23 mouse cellular contexts compared by ENCODE assay signal in the genomic region with DNA sequence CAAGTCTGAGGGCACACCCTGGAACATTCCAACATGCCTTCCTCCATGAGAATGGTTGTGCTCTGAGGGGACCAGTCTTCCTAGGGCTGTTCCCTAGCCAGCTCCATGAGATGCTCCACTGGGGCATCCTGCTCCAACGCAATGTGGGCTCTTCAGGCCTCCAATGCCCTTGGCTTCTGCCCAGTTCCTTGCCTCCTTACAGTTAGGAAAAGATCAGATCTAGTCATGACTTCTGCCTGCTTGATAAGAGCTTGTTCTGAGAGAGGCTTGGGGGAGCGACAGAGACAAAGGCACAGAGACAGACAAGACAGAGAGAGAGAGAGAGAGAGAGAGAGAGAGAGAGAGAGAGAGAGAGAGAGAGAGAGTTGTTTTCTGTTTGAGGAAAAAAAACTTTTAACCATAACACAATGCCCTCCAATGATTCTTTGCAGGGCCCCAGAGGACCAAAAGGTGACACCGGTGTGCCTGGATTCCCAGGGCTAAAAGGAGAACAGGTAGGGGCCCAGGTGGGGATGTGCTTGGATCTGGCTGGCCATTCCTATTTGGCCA.
DNase-seq lines count a peak whose midpoint lies in the region; ATAC-seq and TF ChIP-seq lines count a peak whose summit lies in the region.
"Had no signal": no experiment of that assay in that cellular context is flagged by ENCODE, and none has a peak within 500 bp of the region (broad histone marks: within the 10 kb centered on the region; RNA-seq: fewer than 3 reads in every experiment).

No protein-coding gene starts in this region.

- no peak for TF ChIP-seq CTCF in gastrocnemius, adult 2 months (IDR thresholded peaks at IDR 0.05)
- no peak for TF ChIP-seq CTCF in MEL (IDR thresholded peaks at IDR 0.05 in 2 of 3, conservative IDR thresholded peaks at IDR 0.05 in 1 of 3; ENCODE audit: control insufficient read depth in 1 of 3, insufficient read depth in 1 of 3, low read depth in 2 of 3, low read length in 3 of 3, poor library complexity in 1 of 3, severe bottlenecking in 1 of 3)

- no peak for TF ChIP-seq RAD21 in MEL (IDR thresholded peaks at IDR 0.05; ENCODE audit: low read depth, low read length)

- peak; percentile 51 for ATAC-seq in megakaryocyte-erythroid progenitor cell, adult 5-6 weeks (replicated peaks; ENCODE audit: low FRiP score, low TSS enrichment, poor library complexity, severe bottlenecking)
- no peak for ATAC-seq in forebrain, embryonic 11.5 days (replicated peaks; ENCODE audit: low FRiP score)
- ATAC-seq: forebrain, embryonic 14.5 days; forebrain, embryonic 16.5 days; Patski had no signal

- peaks cover 0 to 33% of the 10 kb centered on the region in 2 experiments; a peak in 2 of 4 replicates for H3K36me3 ChIP-seq in MEL (ENCODE audit: control insufficient read depth in 1 of 2, insufficient read depth in 2 of 2, low read length in 2 of 2)
- no peaks in the 10 kb centered on the region for H3K36me3 ChIP-seq in forebrain, embryonic 11.5 days (ENCODE audit: control insufficient read depth, insufficient read depth, low read length)
- H3K36me3 ChIP-seq: embryonic facial prominence, embryonic 10.5 days; embryonic facial prominence, embryonic 12.5 days; forebrain, embryonic 12.5 days; G1E had no signal

- no peak for TF ChIP-seq POLR2A in MEL (IDR thresholded peaks at IDR 0.05; ENCODE audit: control insufficient read depth in 1 of 2, insufficient read depth in 1 of 2, low read depth in 1 of 2, low read length in 2 of 2, poor library complexity in 1 of 2)

- WGBS in forebrain, embryonic 11.5 days, result 91% methylated on average over 3 of the region's 3 CpGs

- no peak overlapping the region for H3K27ac ChIP-seq in gastrocnemius, adult 2 months
- peak overlapping the region; percentile 31; the same call in 1 of the 2 replicates for H3K27ac ChIP-seq in MEL (ENCODE audit: control insufficient read depth, low read depth, low read length)
- H3K27ac ChIP-seq in forebrain, embryonic 11.5 days (ENCODE audit: low read depth, low read length), result no peak overlapping the region
- H3K27ac ChIP-seq: embryonic facial prominence, embryonic 10.5 days; embryonic facial prominence, embryonic 12.5 days; forebrain, embryonic 12.5 days had no signal

- H3K27me3 ChIP-seq in MEL (ENCODE audit: control insufficient read depth in 1 of 2, insufficient read depth in 2 of 2, low read length in 2 of 2), result no peaks in the 10 kb centered on the region
- no peaks in the 10 kb centered on the region for H3K27me3 ChIP-seq in forebrain, embryonic 11.5 days (ENCODE audit: control insufficient read depth, insufficient read depth, low read length)
- H3K27me3 ChIP-seq: CH12.LX; embryonic facial prominence, embryonic 12.5 days; forebrain, embryonic 12.5 days; Patski had no signal

- H3K79me2 ChIP-seq in MEL (ENCODE audit: control insufficient read depth, insufficient read depth, low read length, poor library complexity), result no peaks in the 10 kb centered on the region

- no peak overlapping the region for H3K4me2 ChIP-seq in forebrain, embryonic 11.5 days (ENCODE audit: low read depth, low read length, severe bottlenecking)
- H3K4me2 ChIP-seq: embryonic facial prominence, embryonic 12.5 days; forebrain, embryonic 12.5 days had no signal

- no peaks in the 10 kb centered on the region for H3K9me3 ChIP-seq in MEL (replicated peaks; ENCODE audit: insufficient read depth, low read length)
- H3K9me3 ChIP-seq in forebrain, embryonic 11.5 days (ENCODE audit: control insufficient read depth, low read length), result no peaks in the 10 kb centered on the region
- H3K9me3 ChIP-seq: embryonic facial prominence, embryonic 10.5 days; embryonic facial prominence, embryonic 12.5 days; forebrain, embryonic 12.5 days had no signal

- H3K4me1 ChIP-seq in MEL (ENCODE audit: control insufficient read depth in 1 of 2, insufficient read depth in 2 of 2, low read length in 2 of 2), result peaks cover 19 to 42% of the 10 kb centered on the region in 2 experiments
- no peaks in the 10 kb centered on the region for H3K4me1 ChIP-seq in forebrain, embryonic 11.5 days (replicated peaks; ENCODE audit: control insufficient read depth, insufficient read depth, low read length)

- peak; percentile 15 for DNase-seq in gastrocnemius, adult 2 months
- DNase-seq in gastrocnemius, postnatal 14 days, result no peak
- peak; percentile 34 for DNase-seq in MEL (ENCODE audit: low read depth, low spot score)
- DNase-seq in ZHBTc4 (ENCODE audit: low read depth, low spot score), result peak; percentile 21
- no peak for DNase-seq in adrenal gland, postnatal 14 days
- DNase-seq in forebrain, embryonic 11.5 days (ENCODE audit: low spot score), result no peak
- DNase-seq: adrenal gland, adult 8-10 months; adrenal gland, postnatal 25 days; B cell, adult 2 months; cerebellum, adult 11 months; cerebellum, adult 18-20 months; cerebellum, adult 8-10 months; cerebellum, postnatal 10 days; cerebellum, postnatal 25 days had no signal

- no peak overlapping the region for H3K9ac ChIP-seq in MEL (ENCODE audit: control insufficient read depth, low read depth, low read length, poor library complexity, severe bottlenecking)
- no peak overlapping the region for H3K9ac ChIP-seq in forebrain, embryonic 11.5 days (ENCODE audit: low read length)
- H3K9ac ChIP-seq: embryonic facial prominence, embryonic 12.5 days; forebrain, embryonic 12.5 days had no signal

- intact Hi-C loops in gastrocnemius, adult 2 months (cut with DNase I), result no loop called here
- intact Hi-C loops in gastrocnemius, postnatal 14 days (cut with DNase I; ENCODE audit: low total_unique reads), result no loop called here

- no peak overlapping the region for H3K4me3 ChIP-seq in gastrocnemius, adult 2 months
- 0 out of 4 replicates have a peak overlapping the region, but pooled peaks of 1 of the 2 experiments have one; percentile 30 for H3K4me3 ChIP-seq in MEL (ENCODE audit: control insufficient read depth in 1 of 2, insufficient read depth in 1 of 2, low read depth in 2 of 2, low read length in 2 of 2)
- H3K4me3 ChIP-seq in forebrain, embryonic 11.5 days (ENCODE audit: low read depth, low read length), result no peak overlapping the region
- H3K4me3 ChIP-seq: embryonic facial prominence, embryonic 10.5 days; embryonic facial prominence, embryonic 12.5 days; forebrain, embryonic 12.5 days had no signal

- peak; percentile 36 to 54; a peak in 3 of 4 replicates for TF ChIP-seq EP300 in MEL (IDR thresholded peaks at IDR 0.05; ENCODE audit: low read depth in 1 of 2, low read length in 2 of 2)

TF ChIP-seq in MEL, 35 proteins besides CTCF, POLR2A, EP300 and RAD21:
- no peak for TF ChIP-seq USF1 (IDR thresholded peaks at IDR 0.05; ENCODE audit: low read depth, low read length)
- no peak for TF ChIP-seq POLR2AphosphoS5 (IDR thresholded peaks at IDR 0.05; ENCODE audit: borderline replicate concordance, low read depth, low read length)
- 0 out of 2 replicates have a peak, but pooled peaks have one; percentile 16 for TF ChIP-seq ELF1 (IDR thresholded peaks at IDR 0.05; ENCODE audit: low read depth, low read length)
- TF ChIP-seq GATA1 (IDR thresholded peaks at IDR 0.05; ENCODE audit: low read depth, low read length), result peak; percentile 41; the same call in 1 of the 2 replicates
- no peak for TF ChIP-seq ZMIZ1 (IDR thresholded peaks at IDR 0.05; ENCODE audit: low read depth, low read length)
- no peak for TF ChIP-seq POLR2AphosphoS2 (IDR thresholded peaks at IDR 0.05; ENCODE audit: low read length)
- TF ChIP-seq MYB (IDR thresholded peaks at IDR 0.05; ENCODE audit: low read depth, low read length), result 0 out of 2 replicates have a peak, but pooled peaks have one; percentile 17
- TF ChIP-seq USF2 (IDR thresholded peaks at IDR 0.05; ENCODE audit: borderline replicate concordance in 1 of 2, insufficient read depth in 1 of 2, low read depth in 1 of 2, low read length in 2 of 2), result no peak
- TF ChIP-seq ZNF384 (IDR thresholded peaks at IDR 0.05; ENCODE audit: low read depth, low read length), result 0 out of 2 replicates have a peak, but pooled peaks have one; percentile 41
- TF ChIP-seq RCOR1 (IDR thresholded peaks at IDR 0.05; ENCODE audit: low read depth, low read length), result no peak
- TF ChIP-seq NRF1 (IDR thresholded peaks at IDR 0.05; ENCODE audit: insufficient read depth, low read depth, low read length, poor library complexity, severe bottlenecking), result no peak
- 0 out of 2 replicates have a peak, but pooled peaks have one; percentile 16 for TF ChIP-seq ETS1 (IDR thresholded peaks at IDR 0.05; ENCODE audit: low read depth, low read length)
- TF ChIP-seq TCF12 (IDR thresholded peaks at IDR 0.05; ENCODE audit: low read depth, low read length), result 0 out of 2 replicates have a peak, but pooled peaks have one; percentile 44
- no peak for TF ChIP-seq MYC (IDR thresholded peaks at IDR 0.05; ENCODE audit: low read depth, low read length)
- TF ChIP-seq TBP (IDR thresholded peaks at IDR 0.05; ENCODE audit: low read depth, low read length), result no peak
- TF ChIP-seq BHLHE40 (IDR thresholded peaks at IDR 0.05; ENCODE audit: borderline replicate concordance, low read depth, low read length), result no peak
- no peak for TF ChIP-seq MXI1 (IDR thresholded peaks at IDR 0.05; ENCODE audit: low read depth, low read length)
- no peak for TF ChIP-seq CHD2 (IDR thresholded peaks at IDR 0.05; ENCODE audit: low read length)
- no peak for TF ChIP-seq UBTF (IDR thresholded peaks at IDR 0.05; ENCODE audit: borderline replicate concordance, insufficient read depth, low read depth, low read length)
- no peak for TF ChIP-seq SMC3 (IDR thresholded peaks at IDR 0.05; ENCODE audit: low read depth, low read length)
- TF ChIP-seq JUND (IDR thresholded peaks at IDR 0.05; ENCODE audit: low read depth, low read length), result peak; percentile 92
- TF ChIP-seq MAFK (IDR thresholded peaks at IDR 0.05; ENCODE audit: borderline replicate concordance, low read depth, low read length), result no peak

Comparison
In these comparisons a context has a peak if more than half of its experiments do, and no peak if none do; other contexts are left out.
1. DNase-seq: peak in gastrocnemius, adult 2 months (single experiment), MEL (single experiment) and ZHBTc4 (single experiment); none in gastrocnemius, postnatal 14 days (single experiment), adrenal gland, postnatal 14 days (single experiment) and forebrain, embryonic 11.5 days (single experiment).